Mouse (Mus musculus) CH12.LX (cell line): ENCODE data around the gene Pikfyve. TPM values are rescaled to one million over a fixed set of nuclear protein-coding genes. Genes with fewer than 3 reads are reported as not detected.

Experiments used
- DNase-seq: peaks from one replicate; pipeline ENCODE4 v3.0.0-alpha.2; 2013; ENCODE audit errors: extremely low read depth
- H3K27ac ChIP-seq: 2 replicates; pipeline ENCODE4 v1.5.1; 2012; ENCODE audit warnings: low read depth, mild to moderate bottlenecking, control low read depth, moderate library complexity; ENCODE audit not compliant: insufficient read depth
- H3K27me3 ChIP-seq: replicated peaks from 2 replicates; pipeline ENCODE3; 2012; ENCODE audit warnings: inconsistent platforms
- H3K36me3 ChIP-seq, 2 experiments: replicated peaks in 1 of 2; 2 replicates each; pipeline versions ENCODE3 to v1.6.1; 2012; ENCODE audit warnings: inconsistent platforms in 1 of 2, low read length in 1 of 2, mild to moderate bottlenecking in 1 of 2, mixed read lengths in 1 of 2, moderate library complexity in 1 of 2; ENCODE audit not compliant: control insufficient read depth in 1 of 2, insufficient read depth in 1 of 2
- H3K4me1 ChIP-seq, 2 experiments: 2 replicates each; pipeline ENCODE4 v1.6.1; 2012; ENCODE audit warnings: inconsistent platforms in 1 of 2, moderate library complexity in 1 of 2; ENCODE audit not compliant: insufficient read depth in 2 of 2, control insufficient read depth in 1 of 2
- H3K4me2 ChIP-seq: 2 replicates; pipeline ENCODE4 v1.6.1; 2012; ENCODE audit warnings: low read depth, mild to moderate bottlenecking, control low read depth; ENCODE audit not compliant: poor library complexity, insufficient read depth, severe bottlenecking
- H3K4me3 ChIP-seq, 3 experiments: fragments of 150-350 bp in 1 of 3; sonication (generic) in 1 of 3; replicated peaks in 1 of 3; 2 replicates each; pipeline versions ENCODE3 to v1.5.1; 2011 to 2012; ENCODE audit warnings: low read depth in 2 of 3, low read length in 2 of 3, mild to moderate bottlenecking in 2 of 3, moderate library complexity in 2 of 3, control low read depth in 1 of 3, improper control_type of control experiment in 1 of 3, inconsistent platforms in 1 of 3, mixed read lengths in 1 of 3; ENCODE audit not compliant: poor library complexity in 1 of 3
- H3K79me2 ChIP-seq: replicated peaks from 2 replicates; pipeline ENCODE4 v1.6.1; 2012; ENCODE audit warnings: mild to moderate bottlenecking, moderate library complexity; ENCODE audit not compliant: control insufficient read depth, poor library complexity, insufficient read depth, severe bottlenecking; ENCODE audit errors: extremely low read depth
- H3K9ac ChIP-seq: 2 replicates; pipeline ENCODE4 v1.6.1; 2012; ENCODE audit warnings: low read depth, mild to moderate bottlenecking, control low read depth, moderate library complexity; ENCODE audit not compliant: insufficient read depth
- H3K9me3 ChIP-seq: replicated peaks from 2 replicates; pipeline ENCODE3; 2012; ENCODE audit warnings: low read length, inconsistent platforms, mixed read lengths
- CHD1 ChIP-seq: IDR thresholded peaks from 2 replicates; pipeline ENCODE4 v1.6.1; 2012; ENCODE audit warnings: low read depth, low read length, improper control_type of control experiment, inconsistent platforms
- CHD2 ChIP-seq: IDR thresholded peaks from 2 replicates; pipeline ENCODE4 v1.6.1; 2011; ENCODE audit warnings: low read length, improper control_type of control experiment
- CTCF ChIP-seq, 2 experiments: IDR thresholded peaks in 1 of 2; conservative IDR thresholded peaks in 1 of 2; 2 replicates each; pipeline ENCODE4 v1.5.1; 2011 to 2012; ENCODE audit warnings: low read depth in 2 of 2, low read length in 2 of 2, improper control_type of control experiment in 1 of 2, inconsistent platforms in 1 of 2, mild to moderate bottlenecking in 1 of 2, moderate library complexity in 1 of 2
- ELF1 ChIP-seq: IDR thresholded peaks from 2 replicates; pipeline ENCODE4 v1.6.1; 2014; ENCODE audit warnings: low read depth, mild to moderate bottlenecking, inconsistent platforms, low read length, improper control_type of control experiment
- ETS1 ChIP-seq: conservative IDR thresholded peaks from 2 replicates; pipeline ENCODE4 v1.6.1; 2012; ENCODE audit warnings: low read depth, mild to moderate bottlenecking, inconsistent platforms, low read length, improper control_type of control experiment, moderate library complexity
- KAT2A ChIP-seq: IDR thresholded peaks from 2 replicates; pipeline ENCODE4 v1.6.1; 2012; ENCODE audit warnings: low read length, improper control_type of control experiment, inconsistent platforms; ENCODE audit not compliant: insufficient replicate concordance
- MEF2A ChIP-seq: IDR thresholded peaks from 2 replicates; pipeline ENCODE4 v1.6.1; 2014; ENCODE audit warnings: low read depth, mild to moderate bottlenecking, inconsistent platforms, low read length, improper control_type of control experiment, borderline replicate concordance
- POLR2AphosphoS2 ChIP-seq: IDR thresholded peaks from 2 replicates; pipeline ENCODE4 v1.6.1; 2011; ENCODE audit warnings: low read depth, low read length, improper control_type of control experiment
- RAD21 ChIP-seq: IDR thresholded peaks from 2 replicates; pipeline ENCODE4 v1.6.1; 2011; ENCODE audit warnings: low read depth, mild to moderate bottlenecking, low read length, improper control_type of control experiment, moderate library complexity
- SIN3A ChIP-seq: IDR thresholded peaks from 2 replicates; pipeline ENCODE4 v1.6.1; 2012; ENCODE audit warnings: low read length, improper control_type of control experiment, inconsistent platforms
- SMC3 ChIP-seq: IDR thresholded peaks from 2 replicates; pipeline ENCODE4 v1.6.1; 2011; ENCODE audit warnings: low read depth, low read length, improper control_type of control experiment
- TCF12 ChIP-seq: IDR thresholded peaks from 2 replicates; pipeline ENCODE4 v1.6.1; 2014; ENCODE audit warnings: low read depth, mild to moderate bottlenecking, inconsistent platforms, low read length, improper control_type of control experiment
- UBTF ChIP-seq: IDR thresholded peaks from 2 replicates; pipeline ENCODE4 v1.6.1; 2012; ENCODE audit warnings: low read depth, mild to moderate bottlenecking, inconsistent platforms, low read length, improper control_type of control experiment, moderate library complexity
- ZC3H11A ChIP-seq: IDR thresholded peaks from 2 replicates; pipeline ENCODE4 v1.6.1; 2012; ENCODE audit warnings: low read depth, mild to moderate bottlenecking, inconsistent platforms, low read length, improper control_type of control experiment
- ZKSCAN1 ChIP-seq: IDR thresholded peaks from 2 replicates; pipeline ENCODE4 v1.6.1; 2012; ENCODE audit warnings: low read depth, inconsistent platforms, low read length, improper control_type of control experiment, borderline replicate concordance
- ZNF384 ChIP-seq: IDR thresholded peaks from 2 replicates; pipeline ENCODE4 v1.6.1; 2012; ENCODE audit warnings: low read depth, low read length, improper control_type of control experiment, inconsistent platforms
- dilution Hi-C: fragments of 300-500 bp; cut with MboI; formaldehyde crosslinking; loops from 2 replicates; pipeline ENCODE4 v1.14.3; 2020; ENCODE audit warnings: low sequenced_read_pairs; ENCODE audit not compliant: extremely low pct_unique_long_range_greater_than_20kb, extremely low pct_ligation_motif_present
- in situ Hi-C: fragments of 300-500 bp; cut with MboI; formaldehyde crosslinking; loops from 3 replicates; pipeline ENCODE4 v1.14.3; 2019; ENCODE audit warnings: low sequenced_read_pairs, low pct_ligation_motif_present, low pct_unique_long_range_greater_than_20kb, mixed read lengths
- polyA plus RNA-seq: library from polyadenylated mRNA; unstranded; fragments of >175 nt; gene quantifications from 2 replicates; pipeline ENCODE4 v1.2.1, GENCODE M21; 2012; ENCODE audit warnings: low read depth; ENCODE audit not compliant: insufficient read length
- total RNA-seq, 2 experiments: library from RNA; depleted of rRNA; stranded (reverse); fragments of 300-350 nt in 1 of 2; fragments of >200 nt in 1 of 2; gene quantifications; 2 replicates each; pipeline ENCODE4 v1.2.3; 2012 to 2014

The Pikfyve gene
- total and polyA plus RNA-seq, 3 experiments, result 12.6 to 25.5 (median 14.5) TPM

- Histone ChIP-seq H3K4me1 (peaks cover 2 to 18% of the 10 kb centered on the region in 2 experiments; a peak in 2 of 4 replicates), H3K4me2 (no peak overlapping the region)
- dilution Hi-C loops, result no loop called here
- DNase-seq, result no peak
- TF ChIP-seq SIN3A (no peak), ZNF384 (peak; percentile 52; the same call in 1 of the 2 replicates), SMC3 (no peak), ELF1 (no peak), ZKSCAN1 (no peak)
- TF ChIP-seq, all 38 proteins: peak for 1
- Histone ChIP-seq H3K4me3 (no peak overlapping the region), H3K9ac (no peak overlapping the region), H3K36me3 (no peaks in the 10 kb centered on the region), H3K9me3 (no peaks in the 10 kb centered on the region), H3K27ac (no peak overlapping the region), H3K27me3 (no peaks in the 10 kb centered on the region), H3K79me2 (peaks cover 15% of the 10 kb centered on the region)
- in situ Hi-C loops, result no loop called here
These were observed 2.5 kb upstream of the Pikfyve start for GRCm38 (mm10) chr1:65183994-65184393.

GRCm38 (mm10) chr1:65185011-65185410 lies 1.5 kb upstream of the Pikfyve start:
- Histone ChIP-seq H3K4me3 (no peak overlapping the region), H3K36me3 (no peaks in the 10 kb centered on the region), H3K27ac (no peak overlapping the region), H3K9me3 (no peaks in the 10 kb centered on the region), H3K9ac (no peak overlapping the region), H3K4me2 (no peak overlapping the region), H3K79me2 (peaks cover 15% of the 10 kb centered on the region), H3K4me1 (peaks cover 2 to 24% of the 10 kb centered on the region in 2 experiments; a peak in 2 of 4 replicates), H3K27me3 (no peaks in the 10 kb centered on the region)
- in situ Hi-C loops (no loop called here), dilution Hi-C loops (no loop called here)
- TF ChIP-seq UBTF (no peak), ZC3H11A (no peak), POLR2AphosphoS2 (no peak), ZNF384 (no peak), CHD2 (no peak), ETS1 (no peak), ELF1 (no peak), TCF12 (no peak), MEF2A (no peak), ZKSCAN1 (no peak)
- no peak for DNase-seq

GRCm38 (mm10) chr1:65185524-65186205 lies 818 bp upstream of the Pikfyve start:
- TF ChIP-seq CHD1, result 0 out of 2 replicates have a peak, but pooled peaks have one; percentile 67
- TF ChIP-seq CHD2, result no peak
- TF ChIP-seq RAD21, result peak; percentile 3; the same call in 1 of the 2 replicates
- no peak for TF ChIP-seq KAT2A
- TF ChIP-seq CTCF (conservative IDR thresholded peaks at IDR 0.05 in 1 of 2, IDR thresholded peaks at IDR 0.05 in 1 of 2; ENCODE audit: low read depth in 2 of 2, low read length in 2 of 2), result peak; percentile 8 to 54; a peak in 3 of 4 replicates
- no peaks in the 10 kb centered on the region for H3K9me3 ChIP-seq
- H3K9ac ChIP-seq, result peak overlapping the region; percentile 72
- DNase-seq, result no peak
- peaks cover 15% of the 10 kb centered on the region for H3K79me2 ChIP-seq
- peaks cover 2 to 6% of the 10 kb centered on the region in 2 experiments for H3K36me3 ChIP-seq
- dilution Hi-C loops (no loop called here), in situ Hi-C loops (no loop called here)
- peak overlapping the region; percentile 99 for H3K4me2 ChIP-seq
- H3K4me3 ChIP-seq, result peak overlapping the region; percentile 62 to 94 (median 93)
- H3K4me1 ChIP-seq, result peaks cover 2 to 28% of the 10 kb centered on the region in 2 experiments; a peak in 2 of 4 replicates
- H3K27me3 ChIP-seq, result no peaks in the 10 kb centered on the region
- H3K27ac ChIP-seq, result no peak overlapping the region
